Mouse (Mus musculus) thymus, adult 2 months (tissue): ENCODE measurements around the gene Zdhhc23. TPM values are rescaled to one million over a fixed set of nuclear protein-coding genes. Genes with fewer than 3 reads are reported as not detected.

Experiments
- DNase-seq: peaks from one replicate; pipeline ENCODE4 v3.0.0; 2021
- H3K27ac ChIP-seq: fragments of 200-500 bp; 2 replicates; pipeline ENCODE4 v1.5.1; 2012; ENCODE audit warnings: low read length, control low read depth; ENCODE audit not compliant: control insufficient read depth, insufficient read depth
- H3K27me3 ChIP-seq: fragments of 200-500 bp; 2 replicates; pipeline ENCODE4 v1.6.1; 2012; ENCODE audit warnings: mild to moderate bottlenecking, low read length, moderate library complexity, mixed read lengths; ENCODE audit not compliant: control insufficient read depth, insufficient read depth
- H3K36me3 ChIP-seq: fragments of 200-500 bp; 2 replicates; pipeline ENCODE4 v1.6.1; 2012; ENCODE audit warnings: mild to moderate bottlenecking, low read length, moderate library complexity; ENCODE audit not compliant: control insufficient read depth, insufficient read depth
- H3K4me1 ChIP-seq: fragments of 200-500 bp; replicated peaks from 2 replicates; pipeline ENCODE4 v1.6.1; 2012; ENCODE audit warnings: low read length; ENCODE audit not compliant: control insufficient read depth, insufficient read depth
- H3K4me3 ChIP-seq: fragments of 200-500 bp; 2 replicates; pipeline ENCODE4 v1.5.1; 2012; ENCODE audit warnings: mild to moderate bottlenecking, low read length, control low read depth, moderate library complexity; ENCODE audit not compliant: control insufficient read depth, insufficient read depth
- CTCF ChIP-seq: fragments of 200-500 bp; IDR thresholded peaks from 2 replicates; pipeline ENCODE4 v1.5.1; 2012; ENCODE audit warnings: mild to moderate bottlenecking, control low read depth, low read length, moderate library complexity, borderline replicate concordance; ENCODE audit not compliant: control insufficient read depth, poor library complexity, insufficient read depth; ENCODE audit errors: extremely low read depth
- POLR2A ChIP-seq: fragments of 200-500 bp; IDR thresholded peaks from 2 replicates; pipeline ENCODE4 v1.6.1; 2012; ENCODE audit warnings: mild to moderate bottlenecking, low read length, control low read depth, moderate library complexity; ENCODE audit not compliant: control insufficient read depth, poor library complexity, insufficient read depth; ENCODE audit errors: extremely low read depth
- WGBS: fragments of 180-500 bp; shearing (Covaris S2); methylation state at CpG from one replicate; pipeline ENCODE4 v1.1.7; 2018; 5-methylcytosine and 5-hydroxymethylcytosine counted together
- polyA plus RNA-seq: library from polyadenylated mRNA; depleted of rRNA; stranded (reverse); fragments of >200 nt; gene quantifications from 2 replicates; pipeline ENCODE4 v1.2.3, GENCODE M21; 2012; rRNA removed

The Zdhhc23 gene
- polyA plus RNA-seq, 1 experiment = 1.9 TPM

- Histone ChIP-seq H3K27ac (no peak overlapping the region), H3K36me3 (no peaks in the 10 kb centered on the region), H3K4me3 (no peak overlapping the region), H3K27me3 (no peaks in the 10 kb centered on the region), H3K4me1 (no peaks in the 10 kb centered on the region)
- no peak for TF ChIP-seq POLR2A
- no peak for TF ChIP-seq CTCF
- 95% methylated on average over 1 of the region's 1 CpGs for WGBS
- no peak for DNase-seq
These were observed 53.7 kb downstream of the Zdhhc23 start for GRCm38 (mm10) chr16:43925846-43926245.

GRCm38 (mm10) chr16:43925001-43925558 is 54.5 kb downstream of the Zdhhc23 start:
- TF ChIP-seq CTCF = no peak
- no peak for TF ChIP-seq POLR2A
- H3K4me3 ChIP-seq = no peak overlapping the region
- no peak for DNase-seq
- no peaks in the 10 kb centered on the region for H3K36me3 ChIP-seq
- no peaks in the 10 kb centered on the region for H3K27me3 ChIP-seq
- 87% methylated on average over 6 of the region's 6 CpGs for WGBS
- H3K27ac ChIP-seq = no peak overlapping the region
- H3K4me1 ChIP-seq = no peaks in the 10 kb centered on the region

- WGBS = 68% methylated on average over 3 of the region's 3 CpGs
- Histone ChIP-seq H3K27ac (no peak overlapping the region), H3K27me3 (no peaks in the 10 kb centered on the region), H3K4me1 (no peaks in the 10 kb centered on the region), H3K36me3 (no peaks in the 10 kb centered on the region), H3K4me3 (no peak overlapping the region)
- DNase-seq = no peak
- TF ChIP-seq POLR2A (no peak), CTCF (no peak)
These were observed 57.0 kb downstream of the Zdhhc23 start for GRCm38 (mm10) chr16:43922630-43923029.

- no peak for TF ChIP-seq POLR2A
- TF ChIP-seq CTCF = no peak
- Histone ChIP-seq H3K4me3 (no peak overlapping the region), H3K27me3 (no peaks in the 10 kb centered on the region), H3K36me3 (no peaks in the 10 kb centered on the region), H3K4me1 (no peaks in the 10 kb centered on the region), H3K27ac (no peak overlapping the region)
- no peak for DNase-seq
- WGBS = 94% methylated on average over 2 of the region's 2 CpGs
These were observed 57.6 kb downstream of the Zdhhc23 start for GRCm38 (mm10) chr16:43922024-43922423.

- Histone ChIP-seq H3K27ac (no peak overlapping the region), H3K4me1 (no peaks in the 10 kb centered on the region), H3K4me3 (no peak overlapping the region), H3K27me3 (no peaks in the 10 kb centered on the region), H3K36me3 (no peaks in the 10 kb centered on the region)
- WGBS = 88% methylated on average over 3 of the region's 3 CpGs
- TF ChIP-seq POLR2A (no peak), CTCF (no peak)
- DNase-seq = no peak
These were observed 60.7 kb downstream of the Zdhhc23 start for GRCm38 (mm10) chr16:43918867-43919266.

Other genes starting within 250 kb of the Zdhhc23 start
- gene Drd3, start 225.8 kb downstream of the Zdhhc23 start, polyA plus RNA-seq = not detected in 2 replicates
- gene Ccdc191, start 90.0 kb downstream of the Zdhhc23 start, polyA plus RNA-seq = 1.0 and 1.3 TPM in 2 replicates
- gene Qtrt2, start 53.0 kb downstream of the Zdhhc23 start, polyA plus RNA-seq = 21.3 and 25.7 TPM in 2 replicates
- gene Gramd1c, start 83.6 kb upstream of the Zdhhc23 start, polyA plus RNA-seq = 0.38 and 0.62 TPM in 2 replicates
- 17.2 and 18.4 TPM in 2 replicates for gene Atp6v1a, start 159.9 kb upstream of the Zdhhc23 start, polyA plus RNA-seq
- gene Naa50, start 160.0 kb upstream of the Zdhhc23 start, polyA plus RNA-seq = 8.7 and 12.9 TPM in 2 replicates
- gene Usf3, start 193.5 kb upstream of the Zdhhc23 start, polyA plus RNA-seq = 12.7 and 13.6 TPM in 2 replicates